Mouse (Mus musculus) midbrain, embryonic 11.5 days (tissue): ENCODE data around the gene Aunip. TPM values are rescaled to one million over a fixed set of nuclear protein-coding genes. Genes with fewer than 3 reads are reported as not detected.
"Not testable (repeated sequence)": the region's sequence is repeated elsewhere in the genome, so short reads cannot be mapped to it uniquely, and the experiment has no call there.

Experiments
- ATAC-seq: fragments of 200-750 bp; cut with Nextera tagmentation; 2 replicates; pipeline ENCODE4 v1.8.0; 2017; ENCODE audit warnings: moderate TSS enrichment, moderate library complexity; ENCODE audit not compliant: low FRiP score
- DNase-seq: peaks from one replicate; pipeline ENCODE4 v3.0.0; 2015; ENCODE audit warnings: low spot score; ENCODE audit errors: missing footprints
- H3K27ac ChIP-seq: fragments of 300-500 bp; sonication (generic); 2 replicates; pipeline ENCODE4 v1.5.1; 2014; ENCODE audit warnings: low read depth, low read length
- H3K27me3 ChIP-seq: fragments of 300-500 bp; sonication (generic); 2 replicates; pipeline ENCODE4 v1.6.1; 2014; ENCODE audit warnings: mild to moderate bottlenecking, low read length, moderate library complexity, mixed read lengths; ENCODE audit not compliant: control insufficient read depth, insufficient read depth
- H3K36me3 ChIP-seq: fragments of 300-500 bp; sonication (generic); 2 replicates; pipeline ENCODE4 v1.6.1; 2014; ENCODE audit warnings: mild to moderate bottlenecking, low read length, moderate library complexity, mixed read lengths; ENCODE audit not compliant: control insufficient read depth, insufficient read depth
- H3K4me1 ChIP-seq: fragments of 300-500 bp; sonication (generic); 2 replicates; pipeline ENCODE4 v1.6.1; 2014; ENCODE audit warnings: low read length; ENCODE audit not compliant: control insufficient read depth, insufficient read depth
- H3K4me2 ChIP-seq: fragments of 300-500 bp; sonication (generic); 2 replicates; pipeline ENCODE4 v1.6.1; 2014; ENCODE audit warnings: mild to moderate bottlenecking, moderate library complexity
- H3K4me3 ChIP-seq: fragments of 300-500 bp; sonication (generic); 2 replicates; pipeline ENCODE4 v1.5.1; 2014; ENCODE audit warnings: low read depth, low read length
- H3K9ac ChIP-seq: fragments of 300-500 bp; sonication (generic); 2 replicates; pipeline ENCODE4 v1.6.1; 2014; ENCODE audit warnings: low read length
- H3K9me3 ChIP-seq: fragments of 300-500 bp; sonication (generic); 2 replicates; pipeline ENCODE4 v1.6.1; 2016; ENCODE audit warnings: low read length; ENCODE audit not compliant: control insufficient read depth
- WGBS: fragments of 180-500 bp; shearing (Covaris S2); extraction: QIAGEN DNeasy Blood & Tissue Kit; methylation state at CpG from one replicate; pipeline ENCODE4 v1.1.7; 2014; 5-methylcytosine and 5-hydroxymethylcytosine counted together
- polyA plus RNA-seq: library from polyadenylated mRNA; unstranded; fragments of >200 nt; fragmentation: Nextera tagmentation; extraction: Ambion mirVana; gene quantifications from 2 replicates; pipeline ENCODE4 v1.2.1, GENCODE M21; 2014

The Aunip gene
- polyA plus RNA-seq, 1 experiment from 2014 or later: 7.8 TPM

- ATAC-seq: no peak
- Histone ChIP-seq H3K27me3 (peaks cover 2% of the 10 kb centered on the region; the same call in 1 of the 2 replicates), H3K4me1 (peaks cover 13% of the 10 kb centered on the region), H3K4me3 (no peak overlapping the region), H3K9me3 (no peaks in the 10 kb centered on the region), H3K9ac (no peak overlapping the region), H3K27ac (no peak overlapping the region), H3K36me3 (no peaks in the 10 kb centered on the region), H3K4me2 (no peak overlapping the region)
- DNase-seq: no peak
- 69% methylated on average over 16 of the region's 16 CpGs for WGBS
Measured at GRCm38 (mm10) chr4:134494780-134495545, 15.8 kb upstream of the Aunip start.

GRCm38 (mm10) chr4:134495546-134495923 is 15.3 kb upstream of the Aunip start:
- WGBS: 59% methylated on average over 5 of the region's 5 CpGs
- ATAC-seq (no peak), DNase-seq (peak; percentile 76)
- no peak overlapping the region for H3K27ac ChIP-seq
- H3K4me3 ChIP-seq: no peak overlapping the region
- no peaks in the 10 kb centered on the region for H3K9me3 ChIP-seq
- no peaks in the 10 kb centered on the region for H3K36me3 ChIP-seq
- peaks cover 2% of the 10 kb centered on the region; the same call in 1 of the 2 replicates for H3K27me3 ChIP-seq
- H3K4me2 ChIP-seq: no peak overlapping the region
- no peak overlapping the region for H3K9ac ChIP-seq
- H3K4me1 ChIP-seq: peaks cover 13% of the 10 kb centered on the region

GRCm38 (mm10) chr4:134496595-134497210 is 14.1 kb upstream of the Aunip start, which contains the start of gene Paqr7:
Gene Paqr7 (plus strand): TSS chr4:134496697.
- Histone ChIP-seq H3K4me1 (peaks cover 13% of the 10 kb centered on the region), H3K9me3 (no peaks in the 10 kb centered on the region), H3K4me3 (peak within 1 kb of the TSS; percentile 48), H3K9ac (peak within 1 kb of the TSS; percentile 67), H3K27me3 (peaks cover 2% of the 10 kb centered on the region; the same call in 1 of the 2 replicates), H3K4me2 (peak within 1 kb of the TSS; percentile 92), H3K36me3 (no peaks in the 10 kb centered on the region), H3K27ac (no peak within 1 kb of the TSS)
- WGBS: 3% methylated on average over 35 of the region's 35 CpGs
- no peak for DNase-seq
- peak; percentile 55 for ATAC-seq

DNA sequence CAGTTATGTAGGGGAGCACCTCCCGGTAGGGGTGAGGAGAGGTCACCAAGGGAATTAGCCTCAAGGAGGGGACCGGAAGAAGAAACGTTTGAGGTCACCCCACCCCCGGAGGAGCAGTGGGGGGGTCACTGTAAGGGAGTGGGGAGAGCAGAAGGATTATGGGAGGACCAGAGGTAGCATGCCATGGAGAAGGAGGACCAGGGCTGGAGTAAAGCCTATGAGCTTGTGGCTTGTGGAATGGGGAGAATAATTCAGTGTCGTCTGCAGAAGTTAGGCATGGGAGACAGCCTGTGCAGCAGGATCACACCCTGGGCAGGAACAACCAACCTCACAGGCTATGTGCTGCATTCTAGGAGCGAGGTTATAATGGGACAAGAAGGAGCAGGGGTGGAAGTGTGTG is 13.6 kb upstream of the Aunip start:
- H3K27me3 ChIP-seq: peaks cover 2% of the 10 kb centered on the region; the same call in 1 of the 2 replicates
- DNase-seq: no peak
- H3K4me3 ChIP-seq: peak overlapping the region; percentile 48
- no peaks in the 10 kb centered on the region for H3K9me3 ChIP-seq
- H3K4me1 ChIP-seq: peaks cover 13% of the 10 kb centered on the region
- 0 out of 2 replicates have a peak, but pooled peaks have one; percentile 33 for ATAC-seq
- peak overlapping the region; percentile 67 for H3K9ac ChIP-seq
- 13% methylated on average over 6 of the region's 6 CpGs for whole genome bisulfite sequencing
- no peak overlapping the region for H3K27ac ChIP-seq
- peak overlapping the region; percentile 92 for H3K4me2 ChIP-seq
- no peaks in the 10 kb centered on the region for H3K36me3 ChIP-seq

DNA sequence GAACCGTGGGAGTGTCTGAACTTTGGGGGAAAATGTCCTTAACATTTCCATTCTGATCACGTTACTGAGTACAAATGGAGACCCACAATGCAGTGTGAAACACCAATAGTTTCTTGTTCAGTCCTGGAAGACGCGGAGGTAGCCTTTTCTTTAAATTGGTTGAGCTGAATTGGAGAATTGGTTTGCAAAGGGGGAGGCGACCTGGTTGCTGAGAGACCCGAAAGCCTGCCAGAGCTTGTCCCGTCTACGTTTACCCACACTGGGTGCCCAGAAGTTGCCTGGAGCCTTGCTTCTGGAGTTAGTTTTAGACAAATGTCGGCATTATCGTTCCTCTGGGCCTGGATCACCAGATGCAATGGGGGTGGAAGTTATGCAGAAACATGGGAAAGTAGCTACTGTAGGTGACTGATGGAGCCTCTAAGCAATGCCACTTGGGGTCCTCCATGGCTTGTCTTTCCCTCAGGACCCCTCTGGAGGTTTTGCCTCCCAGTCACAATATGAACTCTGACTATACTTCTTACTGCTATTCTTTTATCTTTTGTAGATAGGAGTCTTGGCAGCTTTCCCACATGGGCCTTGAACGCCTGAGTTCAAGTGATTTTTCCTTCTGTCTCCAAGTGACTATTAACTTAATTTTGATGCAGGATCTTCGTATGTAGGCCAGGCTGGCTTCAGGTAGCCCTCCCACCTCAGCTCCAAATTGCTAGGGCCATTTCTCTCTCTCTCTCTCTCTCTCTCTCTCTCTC is 12.6 kb upstream of the Aunip start:
- H3K36me3 ChIP-seq: no peaks in the 10 kb centered on the region
- DNase-seq (no peak), ATAC-seq (no peak)
- H3K4me1 ChIP-seq: peaks cover 13% of the 10 kb centered on the region
- H3K27me3 ChIP-seq: peaks cover 2% of the 10 kb centered on the region; the same call in 1 of the 2 replicates
- 78% methylated on average over 12 of the region's 12 CpGs for WGBS
- H3K9ac ChIP-seq: no peak overlapping the region
- no peaks in the 10 kb centered on the region for H3K9me3 ChIP-seq
- no peak overlapping the region for H3K4me3 ChIP-seq
- no peak overlapping the region; the same call in 1 of the 2 replicates for H3K4me2 ChIP-seq
- no peak overlapping the region for H3K27ac ChIP-seq

DNA sequence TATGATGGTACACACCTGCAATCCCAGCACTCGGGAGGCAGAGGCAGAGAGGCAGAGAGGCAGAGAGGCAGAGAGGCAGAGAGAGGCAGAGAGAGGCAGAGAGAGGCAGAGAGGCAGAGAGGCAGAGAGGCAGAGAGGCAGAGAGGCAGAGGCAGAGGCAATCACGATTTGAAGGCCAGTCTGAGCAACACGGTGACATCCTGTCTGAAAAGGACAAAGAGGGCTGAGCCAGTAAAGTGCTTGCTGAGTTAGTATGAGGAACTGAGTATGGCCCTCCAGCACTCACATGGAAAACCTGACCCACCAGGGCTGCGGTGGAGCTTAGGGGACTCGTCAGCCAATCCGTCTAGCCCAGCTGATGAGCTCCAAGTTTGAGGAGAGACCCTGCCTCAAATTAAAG is 11.8 kb upstream of the Aunip start:
- H3K9ac ChIP-seq, H3K36me3 ChIP-seq, H3K4me3 ChIP-seq, H3K9me3 ChIP-seq, DNase-seq, H3K27me3 ChIP-seq, ATAC-seq, H3K4me2 ChIP-seq, H3K27ac ChIP-seq: not testable (repeated sequence)
- 86% methylated on average over 6 of the region's 6 CpGs for WGBS
- H3K4me1 ChIP-seq: peaks cover 13% of the 10 kb centered on the region

GRCm38 (mm10) chr4:134501095-134501494 is 9.7 kb upstream of the Aunip start:
- H3K4me2 ChIP-seq: no peak overlapping the region
- WGBS: 93% methylated on average over 6 of the region's 6 CpGs
- DNase-seq: no peak

DNA sequence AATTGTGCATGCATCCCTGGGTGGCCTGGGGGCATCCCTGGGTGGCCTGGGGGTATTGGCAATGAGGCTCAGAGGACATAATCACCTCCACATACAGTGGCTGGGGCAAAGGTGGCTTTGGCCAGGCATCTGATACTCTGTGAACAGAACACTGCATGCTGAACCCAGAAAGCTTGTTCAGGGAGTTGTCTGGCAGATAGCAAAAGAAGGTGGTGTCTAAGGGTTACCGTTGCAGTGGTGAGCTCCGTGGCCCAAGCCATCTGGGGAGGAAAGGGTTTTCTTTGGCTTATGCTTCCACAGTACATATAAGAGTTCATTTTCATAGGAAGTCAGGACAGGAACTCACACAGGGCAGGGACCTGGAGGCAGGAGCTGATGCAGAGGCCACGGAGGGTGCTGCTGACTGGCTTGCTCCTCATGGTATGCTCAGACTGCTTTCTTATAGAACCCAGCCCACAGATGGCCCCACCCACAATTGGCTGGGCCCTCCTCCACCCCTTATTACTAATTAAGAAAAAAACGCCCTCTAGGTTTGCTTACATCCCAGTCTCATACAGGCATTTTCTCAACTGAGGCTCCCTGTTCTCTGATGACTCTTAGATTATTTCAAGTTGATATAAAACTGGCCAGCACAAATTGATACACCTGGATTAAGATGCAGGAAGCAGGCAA is 7.0 kb upstream of the Aunip start:
- Histone ChIP-seq H3K27ac (no peak overlapping the region), H3K4me2 (no peak overlapping the region)
- WGBS: 79% methylated on average over 4 of the region's 4 CpGs

More at GRCm38 (mm10) chr4:134501095-134501494, 9.7 kb upstream of the Aunip start:
- no peak overlapping the region for H3K27ac ChIP-seq
- no peaks in the 10 kb centered on the region for H3K9me3 ChIP-seq
- H3K36me3 ChIP-seq: no peaks in the 10 kb centered on the region
- H3K4me3 ChIP-seq: no peak overlapping the region
- peaks cover 9% of the 10 kb centered on the region for H3K4me1 ChIP-seq
- peaks cover 2% of the 10 kb centered on the region; the same call in 1 of the 2 replicates for H3K27me3 ChIP-seq
- ATAC-seq: no peak
- no peak overlapping the region for H3K9ac ChIP-seq

More for the DNA sequence above, 7.0 kb upstream of the Aunip start:
- no peaks in the 10 kb centered on the region for H3K9me3 ChIP-seq
- H3K4me1 ChIP-seq: no peaks in the 10 kb centered on the region
- H3K27me3 ChIP-seq: no peaks in the 10 kb centered on the region
- no peak overlapping the region for H3K9ac ChIP-seq
- no peak overlapping the region for H3K4me3 ChIP-seq
- no peak for ATAC-seq
- H3K36me3 ChIP-seq: no peaks in the 10 kb centered on the region
- DNase-seq: no peak
